Mouse (Mus musculus) ES-Bruce4 (cell line): Measurements from ENCODE around the gene Rbpj.

ENCODE experiments used
- CTCF ChIP-seq: IDR thresholded peaks from one replicate; pipeline ENCODE4 v1.8.1; 2011; ENCODE audit warnings: low read depth, low read length
- POLR2A ChIP-seq: IDR thresholded peaks from one replicate; pipeline ENCODE4 v1.8.1; 2011; ENCODE audit warnings: low read length; ENCODE audit not compliant: insufficient read depth

DNA sequence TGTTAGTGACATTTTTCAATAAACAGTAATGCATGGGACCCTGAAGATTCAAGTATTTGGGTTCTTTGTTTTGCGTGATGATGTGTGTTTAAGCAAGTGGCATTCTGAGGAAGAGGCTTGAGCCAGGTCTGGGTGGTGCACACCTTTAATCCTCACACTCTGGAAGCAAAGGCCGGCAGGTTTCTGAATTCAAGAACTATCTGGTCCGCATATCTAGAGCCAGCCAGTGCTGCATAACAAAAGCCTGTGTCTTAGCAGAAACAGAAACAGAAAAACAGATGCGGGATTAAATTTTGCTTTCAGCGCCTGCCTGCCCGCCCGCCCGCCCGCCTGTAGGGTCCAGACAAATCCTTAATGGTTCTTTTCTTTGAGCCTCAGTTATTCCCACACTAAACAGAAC, 1.6 kb downstream of the Rbpj start:
- no peak for TF ChIP-seq CTCF
- TF ChIP-seq POLR2A, result no peak
